Mouse (Mus musculus) E14TG2a.4 (cell line): ENCODE results near the gene Hdac4.

Source experiments
- H3K27me3 ChIP-seq: 2 replicates; pipeline ENCODE4 v1.6.1; 2014; ENCODE audit warnings: low read length, control low read depth; ENCODE audit not compliant: insufficient read depth
- H3K36me3 ChIP-seq: 2 replicates; pipeline ENCODE4 v1.6.1; 2014; ENCODE audit warnings: low read length, control low read depth; ENCODE audit not compliant: insufficient read depth
- H3K4me1 ChIP-seq: replicated peaks from 2 replicates; pipeline ENCODE4 v1.6.1; 2014; ENCODE audit warnings: low read depth, low read length, control low read depth
- H3K4me3 ChIP-seq: replicated peaks from 2 replicates; pipeline ENCODE4 v1.5.1; 2014; ENCODE audit warnings: mild to moderate bottlenecking, low read length
- H3K9me3 ChIP-seq: 2 replicates; pipeline ENCODE4 v1.6.1; 2014; ENCODE audit warnings: low read length, control low read depth
- CTCF ChIP-seq: conservative IDR thresholded peaks from 2 replicates; pipeline ENCODE4 v1.5.1; 2014; ENCODE audit warnings: low read length
- NANOG ChIP-seq: IDR thresholded peaks from 2 replicates; pipeline ENCODE4 v1.6.1; 2014; ENCODE audit warnings: borderline replicate concordance, low read length, mixed read lengths
- POU5F1 ChIP-seq: IDR thresholded peaks from 2 replicates; pipeline ENCODE4 v1.6.1; 2014; ENCODE audit warnings: low read length, borderline replicate concordance

Hdac4 gene

DNA sequence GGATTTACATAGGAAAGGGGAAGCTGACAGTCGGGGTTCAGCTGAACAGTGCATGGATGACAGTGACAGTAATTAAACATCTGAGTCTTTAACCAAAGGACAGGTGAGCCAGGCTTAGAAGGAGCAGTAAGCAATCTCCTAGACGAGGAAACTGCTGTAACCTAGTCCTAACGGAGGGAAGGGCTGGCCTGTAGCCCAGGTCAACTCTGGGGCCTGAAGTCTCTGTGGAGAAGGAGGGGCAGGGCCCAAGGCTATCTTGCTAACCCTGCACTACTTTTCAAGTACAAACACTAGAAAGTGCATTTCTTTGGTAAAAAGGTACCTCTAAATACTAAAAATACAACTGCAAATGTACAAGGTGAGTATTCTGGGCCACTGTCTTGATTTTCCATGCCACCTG, 169.1 kb downstream of the Hdac4 start:
- TF ChIP-seq CTCF = no peak
- TF ChIP-seq POU5F1 = no peak
- no peak for TF ChIP-seq NANOG
- Histone ChIP-seq H3K36me3 (peaks cover 75% of the 10 kb centered on the region), H3K9me3 (peaks cover 6% of the 10 kb centered on the region; the same call in 1 of the 2 replicates), H3K4me3 (no peak overlapping the region), H3K27me3 (no peaks in the 10 kb centered on the region), H3K4me1 (no peaks in the 10 kb centered on the region)

DNA sequence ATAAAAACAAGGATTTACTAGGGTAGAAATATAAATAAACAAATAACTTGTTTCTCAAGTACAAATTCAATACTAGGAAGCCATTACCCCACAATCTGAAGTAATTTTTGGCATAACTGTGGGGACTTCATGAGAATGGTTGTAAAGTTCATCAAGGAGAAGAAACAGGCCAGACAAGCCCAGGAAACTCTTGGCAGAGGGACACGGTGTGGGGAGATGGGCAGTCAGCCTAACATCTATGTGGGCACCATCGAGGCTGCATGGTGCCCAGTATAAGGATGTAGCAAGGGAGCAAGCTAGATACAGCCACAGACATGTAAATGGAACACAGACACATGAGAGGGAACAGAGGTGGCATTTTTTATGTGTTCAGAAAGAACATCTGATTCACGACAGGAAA, 171.6 kb downstream of the Hdac4 start:
- no peaks in the 10 kb centered on the region for H3K27me3 ChIP-seq
- no peaks in the 10 kb centered on the region for H3K4me1 ChIP-seq

DNA sequence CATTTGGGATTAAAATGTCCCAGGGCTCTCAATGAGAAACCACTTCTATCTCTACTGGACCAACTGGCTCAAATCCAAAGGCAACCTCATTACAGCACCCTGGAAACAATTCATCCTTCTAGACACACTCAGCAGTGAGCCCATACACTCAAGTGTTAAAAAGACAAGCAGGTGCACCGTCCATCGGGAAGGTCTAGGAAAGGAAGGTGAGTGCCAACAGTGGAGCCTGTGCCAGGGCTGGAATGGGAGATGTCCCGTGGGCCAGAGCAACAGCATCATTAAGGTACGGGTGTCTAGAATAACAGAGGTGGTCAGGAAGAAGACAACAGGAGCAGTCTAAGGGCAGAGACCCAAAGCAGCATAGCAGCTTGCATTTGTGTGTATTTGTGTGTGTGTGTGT, 173.5 kb downstream of the Hdac4 start:
- H3K27me3 ChIP-seq = no peaks in the 10 kb centered on the region
- H3K9me3 ChIP-seq = no peaks in the 10 kb centered on the region
- TF ChIP-seq NANOG (no peak), CTCF (no peak), POU5F1 (no peak)
- no peak overlapping the region for H3K4me3 ChIP-seq
- no peaks in the 10 kb centered on the region for H3K4me1 ChIP-seq
- H3K36me3 ChIP-seq = peaks cover 53% of the 10 kb centered on the region

More for the DNA sequence above, 171.6 kb downstream of the Hdac4 start:
- Histone ChIP-seq H3K9me3 (no peaks in the 10 kb centered on the region), H3K4me3 (no peak overlapping the region), H3K36me3 (peaks cover 64% of the 10 kb centered on the region)
- TF ChIP-seq CTCF = no peak
- no peak for TF ChIP-seq NANOG
- TF ChIP-seq POU5F1 = no peak

DNA sequence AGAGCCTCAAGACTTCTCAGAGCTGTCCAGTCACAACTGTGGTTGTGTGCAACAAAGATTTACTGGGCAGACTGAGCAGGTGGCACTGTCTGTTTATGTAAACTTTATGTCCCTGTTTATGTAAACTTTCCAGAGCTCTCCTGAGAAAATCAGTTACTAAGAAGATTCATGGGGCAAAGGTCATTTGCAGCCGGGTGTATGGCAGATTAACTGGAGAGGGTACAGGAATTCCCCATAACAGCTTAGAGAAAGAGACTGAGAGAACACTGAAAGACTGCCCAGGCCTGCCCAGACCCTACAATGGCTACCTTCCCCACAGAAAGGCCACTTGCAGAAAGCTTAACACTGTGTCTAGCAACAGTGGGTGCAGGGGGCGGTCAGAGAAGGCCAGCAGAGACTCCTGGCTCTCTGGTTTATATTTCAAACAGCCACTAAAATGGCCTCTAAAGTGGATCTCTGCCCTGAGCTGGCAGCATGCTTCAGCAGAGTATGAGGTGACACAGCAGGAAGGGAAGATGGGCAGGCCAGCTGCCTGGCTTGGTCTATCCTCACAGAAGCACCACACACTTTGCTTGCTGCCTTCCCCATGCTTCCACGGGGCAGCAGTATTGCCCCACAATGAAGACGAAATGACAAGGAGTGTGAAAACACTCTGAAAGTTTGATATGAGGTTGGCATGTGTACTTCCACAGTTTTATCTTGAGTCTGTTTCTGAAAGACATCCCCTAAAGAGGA, 179.4 kb downstream of the Hdac4 start:
- Histone ChIP-seq H3K4me3 (no peak overlapping the region), H3K4me1 (no peaks in the 10 kb centered on the region), H3K27me3 (no peaks in the 10 kb centered on the region), H3K36me3 (peaks cover 65% of the 10 kb centered on the region), H3K9me3 (no peaks in the 10 kb centered on the region)
- TF ChIP-seq NANOG (no peak), POU5F1 (no peak), CTCF (no peak)

DNA sequence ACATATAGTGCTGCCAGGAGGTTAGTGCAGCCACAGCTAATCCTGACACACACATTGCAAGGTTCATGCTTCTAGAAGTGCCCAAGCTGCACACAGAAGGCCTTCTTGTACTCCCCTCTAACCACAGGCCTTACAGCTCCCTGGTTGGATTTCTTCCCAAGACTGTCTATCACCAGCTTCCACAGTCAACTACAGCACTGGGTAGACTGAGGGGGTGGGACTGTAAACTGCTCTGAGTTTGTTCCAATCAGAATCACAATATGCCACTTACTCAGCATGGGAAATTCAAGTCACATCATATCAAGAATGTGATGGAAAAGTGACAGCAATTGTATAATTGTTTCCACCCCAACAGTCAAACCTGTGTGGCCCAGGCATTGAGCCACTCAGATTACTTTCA, 180.2 kb downstream of the Hdac4 start:
- no peak overlapping the region for H3K4me3 ChIP-seq
- TF ChIP-seq NANOG (no peak), POU5F1 (no peak), CTCF (no peak)
- peaks cover 66% of the 10 kb centered on the region for H3K36me3 ChIP-seq
- no peaks in the 10 kb centered on the region for H3K27me3 ChIP-seq
- H3K4me1 ChIP-seq = no peaks in the 10 kb centered on the region
- H3K9me3 ChIP-seq = no peaks in the 10 kb centered on the region

DNA sequence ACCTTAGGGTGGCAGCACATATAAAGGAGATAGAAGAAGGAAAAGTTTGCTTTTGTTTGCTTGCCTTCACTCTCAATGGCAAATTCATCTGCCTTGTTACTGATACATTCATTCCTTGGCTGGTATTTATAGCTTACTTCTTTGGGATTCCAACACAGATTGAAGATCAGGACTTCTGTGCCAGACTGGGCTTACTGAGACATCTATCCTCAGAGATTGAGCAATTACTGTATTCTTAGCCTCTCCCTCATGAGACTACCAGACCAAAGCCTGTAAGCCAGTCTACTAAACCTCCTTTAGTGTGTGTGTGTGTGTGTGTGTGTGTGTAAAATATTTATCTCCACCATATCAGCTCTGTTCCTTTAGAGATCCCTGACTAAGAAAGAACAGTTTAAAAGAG, 181.0 kb downstream of the Hdac4 start:
- H3K4me1 ChIP-seq = no peaks in the 10 kb centered on the region
- H3K36me3 ChIP-seq = peaks cover 68% of the 10 kb centered on the region
- H3K4me3 ChIP-seq = no peak overlapping the region
- no peaks in the 10 kb centered on the region for H3K27me3 ChIP-seq
- H3K9me3 ChIP-seq = no peaks in the 10 kb centered on the region
- TF ChIP-seq POU5F1 (no peak), CTCF (no peak), NANOG (no peak)

DNA sequence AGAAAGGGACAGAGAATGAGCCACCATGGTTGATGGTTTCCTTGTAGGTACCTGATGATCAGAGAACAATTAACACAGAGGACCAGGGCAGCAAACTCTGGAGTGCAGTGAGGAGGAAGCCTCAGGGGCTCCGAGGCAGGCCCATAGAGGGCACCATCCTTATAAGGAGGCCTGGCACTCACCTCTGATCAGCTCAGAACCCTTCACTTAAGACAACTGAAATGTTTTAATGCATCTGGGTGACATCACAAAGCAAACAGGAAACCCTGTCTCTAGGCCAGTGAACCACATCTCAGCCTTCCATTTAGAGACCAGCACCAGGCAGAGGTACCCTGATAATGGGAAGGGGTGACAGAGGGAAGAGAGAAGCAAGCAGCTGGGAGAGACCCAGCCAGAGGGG, 188.8 kb downstream of the Hdac4 start:
- Histone ChIP-seq H3K27me3 (no peaks in the 10 kb centered on the region), H3K36me3 (peaks cover 36% of the 10 kb centered on the region), H3K9me3 (no peaks in the 10 kb centered on the region), H3K4me3 (no peak overlapping the region), H3K4me1 (0 out of 2 replicates have a peak, but pooled peaks cover 3% of the 10 kb centered on the region)
- no peak for TF ChIP-seq CTCF
- no peak for TF ChIP-seq POU5F1
- TF ChIP-seq NANOG = no peak

DNA sequence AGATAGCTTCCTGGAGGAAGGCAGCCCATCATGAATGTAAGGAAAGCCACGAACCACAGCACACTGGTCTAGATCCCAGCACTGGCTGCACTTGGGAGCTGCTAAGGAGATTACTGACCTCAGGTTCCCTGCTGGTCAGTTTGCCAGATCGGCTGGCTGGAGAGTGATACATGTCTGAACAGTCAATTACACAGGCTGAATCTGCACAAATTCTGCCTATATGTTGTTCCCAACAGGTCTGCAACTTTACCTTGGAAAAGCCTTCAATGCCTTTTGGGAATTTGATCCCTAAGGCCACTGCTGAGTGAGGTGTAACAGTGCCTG, 189.9 kb downstream of the Hdac4 start:
- no peak overlapping the region for H3K4me3 ChIP-seq
- H3K4me1 ChIP-seq = 0 out of 2 replicates have a peak, but pooled peaks cover 3% of the 10 kb centered on the region
- TF ChIP-seq POU5F1 (no peak), NANOG (no peak), CTCF (no peak)
- H3K9me3 ChIP-seq = no peaks in the 10 kb centered on the region
- peaks cover 36% of the 10 kb centered on the region for H3K36me3 ChIP-seq
- H3K27me3 ChIP-seq = no peaks in the 10 kb centered on the region

DNA sequence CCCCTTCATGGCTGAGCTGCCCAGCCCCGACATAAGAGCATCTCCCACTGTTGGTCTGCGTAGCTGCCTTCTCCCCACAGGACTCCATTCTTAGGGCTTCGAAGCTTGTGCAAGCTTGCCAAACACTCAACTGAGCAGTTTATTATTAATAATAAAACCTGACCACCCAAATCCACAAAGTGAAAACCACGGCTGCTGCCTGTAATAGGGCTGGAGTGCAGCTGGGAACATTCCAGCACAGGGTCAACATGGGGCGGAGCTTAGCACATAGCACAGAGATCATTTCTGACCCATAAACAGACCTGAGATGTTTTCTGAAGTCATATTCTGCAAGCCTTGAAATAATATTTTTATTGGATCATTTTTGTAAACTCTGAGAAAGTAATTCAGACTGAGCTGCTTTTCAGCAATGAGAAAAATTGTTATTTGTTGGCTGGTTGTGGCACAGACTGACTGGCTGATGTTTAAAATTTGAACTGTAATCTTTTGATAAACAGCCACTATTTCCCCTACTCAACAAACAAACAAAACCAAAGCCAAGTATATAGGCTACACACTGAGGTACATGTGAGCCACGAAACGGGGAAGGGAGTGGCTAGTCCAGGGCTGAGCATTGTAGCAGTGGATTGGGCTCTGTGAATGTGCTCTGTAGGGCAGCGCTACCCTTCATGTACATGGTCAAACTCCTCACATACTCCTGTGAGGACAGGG, 190.4 kb downstream of the Hdac4 start:
- Histone ChIP-seq H3K4me1 (0 out of 2 replicates have a peak, but pooled peaks cover 3% of the 10 kb centered on the region), H3K36me3 (peaks cover 37% of the 10 kb centered on the region), H3K4me3 (no peak overlapping the region), H3K9me3 (no peaks in the 10 kb centered on the region), H3K27me3 (no peaks in the 10 kb centered on the region)
- TF ChIP-seq POU5F1 (no peak), NANOG (no peak), CTCF (no peak)
